Mouse (Mus musculus) stomach, embryonic 15.5 days (tissue): Measurements from ENCODE around the gene Golm1. TPM values are rescaled to one million over a fixed set of nuclear protein-coding genes. Genes with fewer than 3 reads are reported as not detected.
A peak's percentile ranks its signal among the peaks of the same experiment; 100 is the strongest.

Experiments used
- ATAC-seq: fragments of 200-750 bp; cut with Nextera tagmentation; 2 replicates; pipeline ENCODE4 v1.8.0; 2017; ENCODE audit warnings: low read depth, moderate number of reproducible peaks, moderate TSS enrichment; ENCODE audit not compliant: insufficient read depth, low FRiP score
- H3K27ac ChIP-seq: fragments of 300-500 bp; sonication (generic); 2 replicates; pipeline ENCODE4 v1.5.1; 2015; ENCODE audit warnings: mild to moderate bottlenecking, inconsistent platforms
- H3K27me3 ChIP-seq: fragments of 300-500 bp; sonication (generic); replicated peaks from 2 replicates; pipeline ENCODE4 v1.6.1; 2015; ENCODE audit warnings: inconsistent platforms
- H3K36me3 ChIP-seq: fragments of 300-500 bp; sonication (generic); 2 replicates; pipeline ENCODE4 v1.6.1; 2015; ENCODE audit warnings: inconsistent platforms
- H3K4me1 ChIP-seq: fragments of 300-500 bp; sonication (generic); 2 replicates; pipeline ENCODE4 v1.6.1; 2015; ENCODE audit warnings: inconsistent platforms
- H3K4me2 ChIP-seq: fragments of 300-500 bp; sonication (generic); 2 replicates; pipeline ENCODE4 v1.6.1; 2015; ENCODE audit warnings: mild to moderate bottlenecking, inconsistent platforms
- H3K4me3 ChIP-seq: fragments of 300-500 bp; sonication (generic); replicated peaks from 2 replicates; pipeline ENCODE4 v1.5.1; 2015; ENCODE audit warnings: inconsistent platforms
- H3K9ac ChIP-seq: fragments of 300-500 bp; sonication (generic); 2 replicates; pipeline ENCODE4 v1.6.1; 2015; ENCODE audit warnings: inconsistent platforms
- H3K9me3 ChIP-seq: fragments of 300-500 bp; sonication (generic); 2 replicates; pipeline ENCODE4 v1.6.1; 2016; ENCODE audit warnings: inconsistent platforms
- WGBS: fragments of 180-500 bp; shearing (Covaris S2); methylation state at CpG from one replicate; pipeline ENCODE4 v1.1.7; 2015; 5-methylcytosine and 5-hydroxymethylcytosine counted together
- polyA plus RNA-seq: library from polyadenylated mRNA; unstranded; fragments of >200 nt; fragmentation: Nextera tagmentation; extraction: Ambion mirVana; gene quantifications from 2 replicates; pipeline ENCODE4 v1.2.1, GENCODE M21; 2015

Gene Golm1
- polyA plus RNA-seq, 1 experiment from 2014 or later, result 77.2 TPM

DNA sequence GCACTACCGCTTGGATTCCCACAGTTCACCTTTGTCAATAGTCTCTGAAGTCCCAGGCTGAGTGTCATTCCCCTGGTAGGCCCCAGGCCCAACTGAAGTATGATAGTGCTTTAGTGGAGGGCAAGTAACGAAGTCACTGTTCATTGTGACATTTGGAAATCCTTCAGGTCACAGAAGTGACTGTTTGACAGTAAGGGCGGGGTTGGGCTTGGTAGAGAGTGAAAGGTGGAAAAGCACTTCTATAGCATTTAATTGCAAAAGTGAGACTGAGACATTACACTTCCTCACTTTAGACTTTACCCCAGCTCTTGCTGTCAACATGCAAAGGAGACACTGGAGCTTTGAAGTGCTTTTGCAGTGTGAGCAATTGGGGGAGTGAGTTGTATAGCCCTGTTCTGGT, 18.4 kb upstream of the Golm1 start, which contains the start of gene 4921517D22Rik:
4921517D22Rik (minus strand) TSS at position 101 of the 400 bp plus-strand sequence.
- no peaks in the 10 kb centered on the region for H3K4me1 ChIP-seq
- no peak within 1 kb of the TSS for H3K9ac ChIP-seq
- H3K27ac ChIP-seq, result no peak within 1 kb of the TSS
- H3K27me3 ChIP-seq, result no peaks in the 10 kb centered on the region
- no peaks in the 10 kb centered on the region for H3K9me3 ChIP-seq
- WGBS, result 84% methylated on average over 3 of the region's 3 CpGs
- H3K4me3 ChIP-seq, result no peak within 1 kb of the TSS
- ATAC-seq, result no peak
- H3K36me3 ChIP-seq, result no peaks in the 10 kb centered on the region
- no peak within 1 kb of the TSS for H3K4me2 ChIP-seq

DNA sequence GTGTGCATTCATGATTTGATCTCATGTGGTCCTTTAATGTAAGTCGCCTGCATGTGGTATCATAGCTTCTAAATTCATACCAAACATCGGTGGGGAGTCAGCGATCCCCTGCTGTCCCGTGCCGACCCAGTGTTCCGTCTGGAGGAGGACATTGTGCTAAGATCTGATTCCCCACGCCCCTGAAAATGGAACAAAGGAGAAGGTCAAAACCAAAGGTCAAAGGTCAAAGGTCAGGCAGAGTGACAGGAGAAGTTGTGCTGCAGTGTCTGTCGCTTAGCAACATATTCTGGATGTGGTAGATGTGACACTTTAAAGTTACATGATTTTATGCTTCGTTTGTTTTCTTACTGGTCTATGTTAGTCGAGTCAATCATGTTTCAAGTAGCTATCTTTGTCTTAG, 15.9 kb upstream of the Golm1 start:
- H3K27me3 ChIP-seq, result no peaks in the 10 kb centered on the region
- no peaks in the 10 kb centered on the region for H3K4me1 ChIP-seq
- H3K36me3 ChIP-seq, result no peaks in the 10 kb centered on the region
- no peak overlapping the region for H3K27ac ChIP-seq
- H3K4me3 ChIP-seq, result no peak overlapping the region
- 69% methylated on average over 10 of the region's 10 CpGs for WGBS
- no peak overlapping the region for H3K9ac ChIP-seq
- H3K4me2 ChIP-seq, result no peak overlapping the region
- H3K9me3 ChIP-seq, result no peaks in the 10 kb centered on the region
- no peak for ATAC-seq

DNA sequence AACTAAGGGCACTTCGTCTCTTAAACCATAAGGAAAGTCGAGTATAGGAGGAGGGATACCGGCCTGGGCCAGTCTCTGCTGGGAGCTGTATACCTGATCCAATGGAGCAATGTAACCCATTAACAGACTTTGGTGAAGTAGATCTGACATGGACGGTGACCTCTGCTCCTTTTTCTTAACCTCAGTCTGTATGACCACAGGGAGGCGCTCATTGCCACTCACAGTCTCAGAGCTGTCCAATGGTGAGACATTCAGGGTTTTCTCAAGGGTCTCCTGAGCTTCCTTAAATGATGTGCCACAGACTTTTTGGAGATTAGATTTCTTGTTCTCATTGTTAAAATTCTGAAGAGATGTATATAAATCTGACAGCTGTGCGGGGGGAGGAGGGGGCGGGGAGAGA, 15.0 kb upstream of the Golm1 start:
- Histone ChIP-seq H3K9me3 (no peaks in the 10 kb centered on the region), H3K4me1 (no peaks in the 10 kb centered on the region), H3K36me3 (no peaks in the 10 kb centered on the region), H3K4me3 (no peak overlapping the region), H3K27ac (no peak overlapping the region), H3K9ac (no peak overlapping the region), H3K27me3 (no peaks in the 10 kb centered on the region), H3K4me2 (no peak overlapping the region)
- ATAC-seq, result no peak
- 71% methylated on average over 7 of the region's 7 CpGs for WGBS

DNA sequence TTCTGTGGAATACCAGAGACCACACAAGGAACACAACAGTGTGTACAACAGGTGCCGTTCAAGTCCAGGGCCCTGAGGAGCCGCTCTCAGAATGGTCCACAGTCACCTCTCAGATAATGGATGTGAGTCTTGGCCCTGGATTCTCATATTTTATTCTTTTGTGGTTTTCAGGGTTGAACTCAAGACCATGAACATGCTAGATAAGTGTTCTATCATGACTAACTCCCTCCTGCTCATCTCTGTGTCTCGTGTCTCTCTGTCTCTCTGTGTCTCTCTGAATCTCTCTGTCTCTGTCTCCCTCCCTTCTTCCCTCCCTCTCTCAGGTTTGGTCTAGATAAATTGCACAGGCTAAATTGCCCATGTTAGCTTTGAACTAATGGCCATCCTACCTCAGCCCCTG, 14.2 kb upstream of the Golm1 start:
- Histone ChIP-seq H3K27ac (no peak overlapping the region), H3K4me3 (no peak overlapping the region), H3K36me3 (no peaks in the 10 kb centered on the region), H3K9ac (no peak overlapping the region), H3K27me3 (no peaks in the 10 kb centered on the region), H3K9me3 (no peaks in the 10 kb centered on the region), H3K4me2 (no peak overlapping the region), H3K4me1 (no peaks in the 10 kb centered on the region)
- WGBS, result 85% methylated on average over 3 of the region's 3 CpGs
- no peak for ATAC-seq

DNA sequence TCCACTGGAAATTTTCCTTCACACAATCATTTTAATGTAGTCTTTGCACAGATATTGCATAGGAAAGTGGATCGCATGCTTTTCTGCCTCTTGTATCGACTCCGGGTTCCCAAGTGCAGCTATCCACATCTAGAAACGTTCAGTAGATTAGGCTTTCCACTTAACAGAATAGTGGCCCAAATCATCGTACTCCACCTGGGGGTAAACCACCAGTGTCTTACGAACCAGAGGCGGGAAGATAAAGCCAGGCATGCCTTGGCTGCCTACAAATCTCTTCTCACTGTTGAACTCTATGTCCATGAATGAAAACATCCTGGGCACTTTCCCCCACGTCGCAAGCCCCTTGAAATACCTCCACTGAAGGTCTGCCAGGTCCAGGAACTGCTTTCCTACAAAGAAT, 13.7 kb upstream of the Golm1 start:
- no peaks in the 10 kb centered on the region for H3K4me1 ChIP-seq
- ATAC-seq, result no peak
- no peak overlapping the region for H3K4me3 ChIP-seq
- no peaks in the 10 kb centered on the region for H3K27me3 ChIP-seq
- H3K27ac ChIP-seq, result no peak overlapping the region
- no peaks in the 10 kb centered on the region for H3K36me3 ChIP-seq
- H3K9ac ChIP-seq, result no peak overlapping the region
- no peaks in the 10 kb centered on the region for H3K9me3 ChIP-seq
- WGBS, result 85% methylated on average over 9 of the region's 9 CpGs
- H3K4me2 ChIP-seq, result no peak overlapping the region

DNA sequence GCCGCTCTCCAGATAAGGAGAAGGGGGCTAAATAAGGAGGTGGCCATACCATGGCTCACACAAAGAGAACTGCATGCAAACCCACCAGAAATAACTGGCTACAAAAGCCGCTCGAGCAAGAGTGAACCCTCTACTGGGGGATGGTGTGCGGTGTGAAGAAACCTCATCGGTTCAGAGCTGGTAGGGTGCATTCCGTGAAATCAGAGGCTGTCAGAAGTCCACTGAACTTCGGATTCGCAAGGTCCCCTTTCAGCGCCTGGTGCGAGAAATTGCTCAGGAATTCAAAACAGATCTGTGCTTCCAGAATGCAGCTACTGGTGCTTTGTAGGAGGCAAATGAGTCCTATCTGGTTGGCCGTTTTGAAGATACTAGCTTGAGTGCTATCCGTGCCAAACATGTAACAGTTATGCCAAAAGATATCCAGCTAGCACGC, 12.7 kb upstream of the Golm1 start:
- Histone ChIP-seq H3K4me2 (no peak overlapping the region), H3K9ac (no peak overlapping the region), H3K4me3 (no peak overlapping the region), H3K4me1 (no peaks in the 10 kb centered on the region), H3K36me3 (no peaks in the 10 kb centered on the region), H3K27ac (no peak overlapping the region), H3K9me3 (no peaks in the 10 kb centered on the region), H3K27me3 (no peaks in the 10 kb centered on the region)
- ATAC-seq, result no peak
- WGBS, result 72% methylated on average over 13 of the region's 13 CpGs

DNA sequence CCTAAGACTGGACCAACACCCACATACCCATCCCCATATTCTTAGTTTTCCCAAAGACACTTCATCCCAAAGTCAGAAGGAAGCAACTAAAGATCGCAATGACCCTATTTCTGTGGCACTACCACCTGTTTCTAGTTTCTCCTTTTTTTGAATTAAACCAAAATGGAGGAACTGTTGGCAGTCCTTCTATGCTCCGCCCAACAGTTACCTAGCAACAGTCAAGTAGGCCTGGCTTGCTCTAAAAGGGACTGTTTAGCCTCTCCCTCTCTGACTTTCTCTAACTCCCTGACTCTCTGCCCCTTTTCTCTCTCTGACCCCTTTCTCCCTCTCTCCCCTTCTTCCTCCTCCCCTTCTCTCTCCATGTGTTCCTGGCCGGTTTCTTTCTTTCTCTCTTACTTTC, 9.6 kb upstream of the Golm1 start:
- Histone ChIP-seq H3K27ac (no peak overlapping the region), H3K4me3 (no peak overlapping the region), H3K36me3 (no peaks in the 10 kb centered on the region), H3K4me1 (no peaks in the 10 kb centered on the region), H3K27me3 (0 out of 2 replicates have a peak, but pooled peaks cover 4% of the 10 kb centered on the region), H3K9ac (no peak overlapping the region), H3K4me2 (no peak overlapping the region), H3K9me3 (no peaks in the 10 kb centered on the region)
- no peak for ATAC-seq
- 76% methylated on average over 3 of the region's 3 CpGs for WGBS

DNA sequence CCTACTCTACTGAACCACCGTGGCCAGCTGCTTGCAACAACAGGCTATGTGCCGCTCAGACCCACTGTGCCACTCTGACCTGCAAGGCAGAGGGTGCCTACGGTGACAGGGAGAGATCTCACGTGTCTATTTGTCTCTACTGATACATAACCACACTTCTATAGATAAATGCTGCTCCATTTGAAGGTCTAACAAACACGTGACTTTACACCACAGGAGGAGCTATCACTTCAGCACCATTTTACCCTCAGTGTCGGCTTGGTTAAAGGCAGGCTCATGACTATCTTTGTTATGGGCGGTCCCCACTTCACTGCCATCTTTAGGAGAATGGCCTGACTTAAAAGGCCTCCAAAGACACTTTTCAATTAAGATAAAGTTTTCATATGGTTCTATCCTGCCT, 7.0 kb upstream of the Golm1 start:
- no peak overlapping the region for H3K9ac ChIP-seq
- no peak overlapping the region for H3K4me3 ChIP-seq
- H3K9me3 ChIP-seq, result no peaks in the 10 kb centered on the region
- 0 out of 2 replicates have a peak, but pooled peaks cover 4% of the 10 kb centered on the region for H3K27me3 ChIP-seq
- H3K4me2 ChIP-seq, result no peak overlapping the region
- no peak for ATAC-seq
- no peak overlapping the region for H3K27ac ChIP-seq
- 24% methylated on average over 7 of the region's 7 CpGs for WGBS
- H3K36me3 ChIP-seq, result no peaks in the 10 kb centered on the region
- no peaks in the 10 kb centered on the region for H3K4me1 ChIP-seq

DNA sequence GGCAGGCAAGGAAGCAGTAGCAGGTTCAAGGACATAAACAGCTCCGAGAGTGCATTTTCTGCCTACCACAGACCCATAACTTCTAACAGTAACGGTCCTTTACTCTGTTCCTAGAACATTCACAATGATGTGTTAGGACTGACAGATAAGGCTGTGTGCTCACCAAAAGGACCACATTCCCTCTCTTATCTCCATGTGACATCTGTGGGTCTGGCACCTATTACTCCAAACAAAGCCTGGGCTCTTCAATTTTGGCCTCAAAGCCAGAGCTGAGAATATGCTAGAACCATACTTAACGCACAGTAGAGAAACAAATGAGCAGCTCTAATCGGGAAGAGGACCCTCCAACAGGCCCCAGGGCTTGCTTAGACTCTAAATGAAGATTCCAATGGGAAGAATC, 4.3 kb upstream of the Golm1 start:
- WGBS, result 57% methylated on average over 4 of the region's 4 CpGs
- Histone ChIP-seq H3K4me2 (no peak overlapping the region), H3K36me3 (no peaks in the 10 kb centered on the region), H3K4me3 (no peak overlapping the region), H3K9me3 (no peaks in the 10 kb centered on the region), H3K27ac (no peak overlapping the region), H3K27me3 (0 out of 2 replicates have a peak, but pooled peaks cover 4% of the 10 kb centered on the region), H3K9ac (no peak overlapping the region), H3K4me1 (no peaks in the 10 kb centered on the region)
- ATAC-seq, result no peak

DNA sequence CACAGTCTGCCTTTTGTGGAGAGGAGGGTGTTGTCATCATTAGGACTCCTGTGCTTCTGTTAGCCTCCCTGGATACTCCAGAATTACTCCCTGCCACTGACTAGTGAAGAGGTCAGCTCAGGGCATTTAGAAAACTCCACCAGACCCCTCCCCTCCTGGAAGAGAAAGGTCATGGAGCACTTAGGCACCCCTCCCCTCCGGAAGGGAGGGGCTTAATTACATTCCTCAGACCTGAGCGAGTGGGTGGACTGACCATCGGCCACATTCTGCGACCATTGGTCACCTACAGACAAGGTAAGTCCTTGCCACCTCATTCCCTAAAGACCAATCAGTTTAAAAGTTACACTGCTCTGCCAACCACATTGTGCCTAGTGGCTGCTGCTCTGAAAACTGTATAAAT, 3.7 kb upstream of the Golm1 start:
- ATAC-seq, result no peak
- 32% methylated on average over 4 of the region's 4 CpGs for WGBS

DNA sequence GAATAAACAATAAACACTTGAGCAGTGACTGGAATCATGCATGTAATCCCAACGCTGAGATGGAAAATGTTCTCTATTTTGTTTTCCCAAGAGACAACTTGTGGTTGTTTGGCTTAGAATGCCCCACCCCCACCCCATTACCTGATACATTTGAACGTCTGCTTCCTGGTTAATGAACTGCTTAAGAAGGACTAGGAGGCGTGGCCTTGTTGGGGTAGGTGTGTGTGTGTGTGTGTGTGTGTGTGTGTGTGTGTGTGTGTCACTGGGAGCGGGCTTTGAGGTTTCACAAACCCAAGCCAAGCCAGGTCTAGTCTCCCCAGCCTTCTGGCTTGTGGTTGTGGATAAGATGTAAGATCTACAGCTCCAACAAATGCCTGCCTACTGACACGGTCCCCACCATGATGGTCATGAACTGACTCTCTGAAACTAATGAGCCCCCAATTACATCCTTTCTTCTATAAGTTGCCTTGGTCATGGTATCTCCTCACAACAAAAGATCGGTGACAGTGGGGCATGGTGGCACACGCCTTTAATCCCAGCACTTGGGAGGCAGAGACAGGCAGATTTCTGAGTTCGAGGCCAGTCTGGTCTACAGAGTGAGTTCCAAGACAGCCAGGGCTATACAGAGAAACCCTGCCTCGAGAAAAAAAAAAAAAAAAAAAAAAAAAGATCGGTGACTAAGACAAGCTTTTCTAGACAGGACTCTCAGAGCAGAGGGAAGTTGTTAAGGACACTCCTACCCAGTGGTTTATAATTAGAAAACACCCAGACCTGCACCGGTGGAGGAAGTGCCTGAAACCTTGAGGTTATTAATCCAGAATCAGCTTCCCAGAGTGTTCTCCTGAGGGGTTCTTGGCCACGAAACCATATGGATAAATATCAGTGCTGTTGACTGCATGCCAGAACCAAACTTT, 962 bp upstream of the Golm1 start:
- Histone ChIP-seq H3K4me2 (no peak overlapping the region), H3K36me3 (no peaks in the 10 kb centered on the region), H3K9ac (no peak overlapping the region), H3K4me3 (no peak overlapping the region), H3K27ac (no peak overlapping the region), H3K4me1 (peaks cover 4% of the 10 kb centered on the region; the same call in 1 of the 2 replicates), H3K27me3 (no peaks in the 10 kb centered on the region), H3K9me3 (no peaks in the 10 kb centered on the region)
- WGBS, result 69% methylated on average over 12 of the region's 12 CpGs
- ATAC-seq, result no peak

More for the DNA sequence above, 3.7 kb upstream of the Golm1 start:
- Histone ChIP-seq H3K4me1 (peaks cover under 1% of the 10 kb centered on the region; the same call in 1 of the 2 replicates), H3K9ac (no peak overlapping the region), H3K4me3 (no peak overlapping the region), H3K9me3 (no peaks in the 10 kb centered on the region), H3K4me2 (no peak overlapping the region), H3K27me3 (0 out of 2 replicates have a peak, but pooled peaks cover 4% of the 10 kb centered on the region), H3K27ac (no peak overlapping the region), H3K36me3 (no peaks in the 10 kb centered on the region)

DNA sequence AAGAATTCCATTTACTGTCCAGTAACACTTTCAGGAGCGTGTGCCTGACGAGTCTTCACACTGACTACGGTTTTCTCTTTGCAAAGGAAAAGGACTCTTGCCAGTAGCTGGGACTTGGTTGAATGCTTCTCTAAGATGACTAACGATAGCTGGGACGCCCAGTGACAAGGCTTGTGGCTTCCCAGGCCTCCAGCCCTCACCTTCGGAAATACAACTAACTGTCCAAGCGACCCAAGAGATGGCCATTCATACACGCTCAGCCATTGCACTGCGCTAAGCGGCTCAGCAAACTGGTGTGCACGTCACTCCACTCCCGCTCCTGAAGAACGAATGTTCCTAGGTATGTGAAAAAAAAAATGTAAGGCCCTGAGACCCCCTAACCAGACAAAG, 855 bp downstream of the Golm1 start:
- Histone ChIP-seq H3K9me3 (no peaks in the 10 kb centered on the region), H3K27me3 (no peaks in the 10 kb centered on the region), H3K36me3 (no peaks in the 10 kb centered on the region), H3K4me3 (peak overlapping the region; percentile 78), H3K9ac (0 out of 2 replicates have a peak overlapping the region, but pooled peaks have one; percentile 13), H3K4me1 (peaks cover 4% of the 10 kb centered on the region; the same call in 1 of the 2 replicates), H3K27ac (peak overlapping the region; percentile 75; the same call in 1 of the 2 replicates), H3K4me2 (peak overlapping the region; percentile 79)
- no peak for ATAC-seq
- WGBS, result 3% methylated on average over 13 of the region's 13 CpGs
